Mouse (Mus musculus) G1E (cell line): ENCODE measurements around the gene Tomm34.

Experiments used
- CTCF ChIP-seq: IDR thresholded peaks from 2 replicates; pipeline ENCODE4 v1.5.1; 2012; ENCODE audit warnings: low read depth, low read length, inconsistent platforms, mixed read lengths
- GATA1 ChIP-seq: IDR thresholded peaks from 2 replicates; pipeline ENCODE4 v1.6.1; 2012; ENCODE audit warnings: borderline replicate concordance, low read length, inconsistent platforms, mixed read lengths
- POLR2AphosphoS5 ChIP-seq: IDR thresholded peaks from 2 replicates; pipeline ENCODE4 v1.6.1; 2012; ENCODE audit warnings: low read depth, low read length, inconsistent platforms; ENCODE audit not compliant: insufficient replicate concordance
- TAL1 ChIP-seq: conservative IDR thresholded peaks from 2 replicates; pipeline ENCODE4 v1.6.1; 2012; ENCODE audit warnings: low read depth, low read length, inconsistent platforms, mixed read lengths

GRCm38 (mm10) chr2:164082175-164082574, 11.2 kb upstream of the Tomm34 start:
- TF ChIP-seq CTCF = no peak
- no peak for TF ChIP-seq GATA1
- TF ChIP-seq TAL1 = no peak
- no peak for TF ChIP-seq POLR2AphosphoS5
